Mouse (Mus musculus): ENCODE results near the gene Zdhhc1. TPM values are rescaled to one million over a fixed set of nuclear protein-coding genes. Genes with fewer than 3 reads are reported as not detected.

Gene Zdhhc1
- total RNA-seq, 2 experiments from 2014 or later = 27.6 to 34.0 TPM

GRCm38 (mm10) chr8:105518436-105519313 lies 22.0 kb upstream of the Zdhhc1 start, which contains the start of gene Hsd11b2:
Gene Hsd11b2, plus strand, starts transcription at chr8:105518755.
- no peak for DNase-seq (ENCODE audit: extremely low spot score in 1 of 2, low spot score in 1 of 2)

GRCm38 (mm10) chr8:105517346-105517745 lies 20.6 kb upstream of the Zdhhc1 start:
- no peak for DNase-seq (ENCODE audit: extremely low spot score in 1 of 2, low spot score in 1 of 2)

- peak; percentile 67 to 76 for DNase-seq (ENCODE audit: extremely low spot score in 1 of 2, low spot score in 1 of 2)
Observed at GRCm38 (mm10) chr8:105516018-105516645, 19.4 kb upstream of the Zdhhc1 start.

GRCm38 (mm10) chr8:105514656-105515055 lies 18.0 kb upstream of the Zdhhc1 start:
- DNase-seq (ENCODE audit: extremely low spot score in 1 of 2, low spot score in 1 of 2) = no peak

- no peak for DNase-seq (ENCODE audit: extremely low spot score in 1 of 2, low spot score in 1 of 2)
Observed at GRCm38 (mm10) chr8:105514194-105514593, 17.5 kb upstream of the Zdhhc1 start.

GRCm38 (mm10) chr8:105509997-105510735 lies 13.5 kb upstream of the Zdhhc1 start:
- DNase-seq (ENCODE audit: extremely low spot score in 1 of 2, low spot score in 1 of 2) = no peak

GRCm38 (mm10) chr8:105508758-105509157 lies 12.1 kb upstream of the Zdhhc1 start:
- DNase-seq (ENCODE audit: extremely low spot score in 1 of 2, low spot score in 1 of 2) = no peak

- DNase-seq (ENCODE audit: extremely low spot score in 1 of 2, low spot score in 1 of 2) = no peak
Observed at GRCm38 (mm10) chr8:105506977-105507376, 10.3 kb upstream of the Zdhhc1 start.

GRCm38 (mm10) chr8:105504617-105505016 lies 7.9 kb upstream of the Zdhhc1 start:
- DNase-seq (ENCODE audit: extremely low spot score in 1 of 2, low spot score in 1 of 2) = no peak

GRCm38 (mm10) chr8:105499787-105500186 lies 3.1 kb upstream of the Zdhhc1 start:
- DNase-seq (ENCODE audit: extremely low spot score in 1 of 2, low spot score in 1 of 2) = no peak

- no peak for DNase-seq (ENCODE audit: extremely low spot score in 1 of 2, low spot score in 1 of 2)
Observed at GRCm38 (mm10) chr8:105495350-105496302, 1.1 kb downstream of the Zdhhc1 start.

GRCm38 (mm10) chr8:105494566-105494965 lies 2.1 kb downstream of the Zdhhc1 start:
- no peak for DNase-seq (ENCODE audit: extremely low spot score in 1 of 2, low spot score in 1 of 2)

- DNase-seq (ENCODE audit: extremely low spot score in 1 of 2, low spot score in 1 of 2) = no peak
Observed at GRCm38 (mm10) chr8:105493495-105493894, 3.2 kb downstream of the Zdhhc1 start.

GRCm38 (mm10) chr8:105489281-105489680 lies 7.4 kb downstream of the Zdhhc1 start:
- no peak for DNase-seq (ENCODE audit: extremely low spot score in 1 of 2, low spot score in 1 of 2)

GRCm38 (mm10) chr8:105488082-105488481 lies 8.6 kb downstream of the Zdhhc1 start:
- no peak for DNase-seq (ENCODE audit: extremely low spot score in 1 of 2, low spot score in 1 of 2)

GRCm38 (mm10) chr8:105484392-105484791 lies 12.3 kb downstream of the Zdhhc1 start:
- no peak for DNase-seq (ENCODE audit: extremely low spot score in 1 of 2, low spot score in 1 of 2)

- no peak for DNase-seq (ENCODE audit: extremely low spot score in 1 of 2, low spot score in 1 of 2)
Observed at GRCm38 (mm10) chr8:105484030-105484368, 12.7 kb downstream of the Zdhhc1 start.

GRCm38 (mm10) chr8:105483212-105484029 lies 13.3 kb downstream of the Zdhhc1 start:
- DNase-seq (ENCODE audit: extremely low spot score in 1 of 2, low spot score in 1 of 2) = no peak

GRCm38 (mm10) chr8:105482123-105482522 lies 14.6 kb downstream of the Zdhhc1 start:
- DNase-seq (ENCODE audit: extremely low spot score in 1 of 2, low spot score in 1 of 2) = no peak

Data from layer of hippocampus, postnatal 25 days (tissue).